Mouse (Mus musculus) lung, embryonic 16.5 days (tissue): ENCODE data around the gene Efr3b. TPM values are rescaled to one million over a fixed set of nuclear protein-coding genes. Genes with fewer than 3 reads are reported as not detected.

Experiments used
- ATAC-seq: fragments of 200-750 bp; cut with Nextera tagmentation; 2 replicates; pipeline ENCODE4 v1.8.0; 2017; ENCODE audit warnings: low read depth, mild to moderate bottlenecking, moderate library complexity
- H3K27ac ChIP-seq: fragments of 300-500 bp; sonication (generic); 2 replicates; pipeline ENCODE4 v1.5.1; 2014; ENCODE audit warnings: mild to moderate bottlenecking, control low read depth, low read length
- H3K27me3 ChIP-seq: fragments of 300-500 bp; sonication (generic); 2 replicates; pipeline ENCODE4 v1.6.1; 2014; ENCODE audit warnings: low read depth, low read length, mixed read lengths; ENCODE audit not compliant: control insufficient read depth, insufficient read depth
- H3K36me3 ChIP-seq: fragments of 300-500 bp; sonication (generic); 2 replicates; pipeline ENCODE4 v1.6.1; 2014; ENCODE audit warnings: low read length; ENCODE audit not compliant: control insufficient read depth, insufficient read depth
- H3K4me1 ChIP-seq: fragments of 300-500 bp; sonication (generic); replicated peaks from 2 replicates; pipeline ENCODE4 v1.6.1; 2014; ENCODE audit warnings: low read length, mixed read lengths; ENCODE audit not compliant: control insufficient read depth, insufficient read depth
- H3K4me2 ChIP-seq: fragments of 300-500 bp; sonication (generic); 2 replicates; pipeline ENCODE4 v1.6.1; 2014; ENCODE audit warnings: low read depth, low read length, control low read depth
- H3K4me3 ChIP-seq: fragments of 300-500 bp; sonication (generic); 2 replicates; pipeline ENCODE4 v1.5.1; 2014; ENCODE audit warnings: mild to moderate bottlenecking, low read length, control low read depth
- H3K9ac ChIP-seq: fragments of 300-500 bp; sonication (generic); 2 replicates; pipeline ENCODE4 v1.6.1; 2014; ENCODE audit warnings: low read length, control low read depth
- H3K9me3 ChIP-seq: fragments of 300-500 bp; sonication (generic); 2 replicates; pipeline ENCODE4 v1.6.1; 2016; ENCODE audit warnings: low read length; ENCODE audit not compliant: control insufficient read depth
- WGBS: fragments of 180-500 bp; shearing (Covaris S2); extraction: QIAGEN DNeasy Blood & Tissue Kit; methylation state at CpG from one replicate; pipeline ENCODE4 v1.1.7; 2014; 5-methylcytosine and 5-hydroxymethylcytosine counted together
- polyA plus RNA-seq: library from polyadenylated mRNA; unstranded; fragments of >200 nt; fragmentation: Nextera tagmentation; extraction: Ambion mirVana; gene quantifications from 2 replicates; pipeline ENCODE4 v1.2.1, GENCODE M21; 2015

The Efr3b gene
- polyA plus RNA-seq, 1 experiment from 2014 or later: 3.9 TPM

GRCm38 (mm10) chr12:4022845-4023244, 15.9 kb downstream of the Efr3b start:
- H3K36me3 ChIP-seq: no peaks in the 10 kb centered on the region
- H3K27ac ChIP-seq: no peak overlapping the region
- peaks cover 3% of the 10 kb centered on the region for H3K4me1 ChIP-seq
- no peaks in the 10 kb centered on the region for H3K27me3 ChIP-seq
- WGBS: 41% methylated on average over 7 of the region's 7 CpGs
- peak; percentile 36 for ATAC-seq
- H3K4me3 ChIP-seq: no peak overlapping the region
- no peaks in the 10 kb centered on the region for H3K9me3 ChIP-seq
- H3K9ac ChIP-seq: no peak overlapping the region
- peak overlapping the region; percentile 7; the same call in 1 of the 2 replicates for H3K4me2 ChIP-seq

DNA sequence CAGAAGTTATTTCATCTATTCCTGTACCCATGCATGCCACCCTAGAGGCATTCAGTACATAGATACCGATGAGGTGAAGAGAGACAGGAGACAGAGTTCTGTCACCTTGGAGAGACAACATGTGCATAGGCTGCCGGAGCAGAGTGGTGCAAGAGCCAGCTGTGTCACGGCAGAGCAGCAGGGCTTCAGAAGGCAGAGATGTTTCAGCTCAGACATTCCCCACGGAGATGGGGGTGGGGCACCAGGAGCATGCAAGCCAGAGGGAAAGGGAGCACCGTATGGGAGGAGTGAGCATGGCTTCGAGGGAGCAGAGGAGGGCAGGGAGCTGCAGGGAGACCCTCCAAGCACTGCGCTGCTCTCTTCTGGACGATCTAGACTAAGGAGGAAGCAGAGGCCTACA, 18.2 kb downstream of the Efr3b start:
- peaks cover 3% of the 10 kb centered on the region for H3K4me1 ChIP-seq
- no peak overlapping the region for H3K9ac ChIP-seq
- H3K36me3 ChIP-seq: no peaks in the 10 kb centered on the region
- no peaks in the 10 kb centered on the region for H3K27me3 ChIP-seq
- no peak overlapping the region for H3K27ac ChIP-seq
- ATAC-seq: peak; percentile 38; the same call in 1 of the 2 replicates
- H3K9me3 ChIP-seq: no peaks in the 10 kb centered on the region
- no peak overlapping the region for H3K4me3 ChIP-seq
- 42% methylated on average over 8 of the region's 8 CpGs for WGBS
- H3K4me2 ChIP-seq: no peak overlapping the region

DNA sequence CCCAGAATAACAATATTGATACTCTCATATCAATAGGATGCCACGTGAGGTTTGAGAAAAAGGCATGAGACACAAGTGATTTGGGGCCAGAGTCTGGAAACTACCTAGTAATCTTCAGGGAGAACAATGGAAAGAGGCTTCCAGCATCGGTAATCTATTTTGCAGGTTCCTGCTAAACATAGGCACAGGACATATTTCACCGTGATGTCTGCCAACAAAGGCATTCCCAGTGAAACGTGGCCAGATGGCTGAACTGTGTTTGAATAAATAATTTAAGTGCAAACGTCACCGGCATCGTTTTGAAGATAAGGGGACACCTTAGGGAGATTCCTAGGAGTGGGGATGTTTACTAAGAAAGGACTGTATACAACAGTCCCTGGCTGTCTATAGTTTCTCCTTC, 22.4 kb downstream of the Efr3b start:
- Histone ChIP-seq H3K9ac (no peak overlapping the region), H3K4me3 (no peak overlapping the region), H3K9me3 (no peaks in the 10 kb centered on the region), H3K4me1 (peaks cover 3% of the 10 kb centered on the region; the same call in 1 of the 2 replicates), H3K4me2 (no peak overlapping the region), H3K27me3 (no peaks in the 10 kb centered on the region), H3K27ac (no peak overlapping the region), H3K36me3 (no peaks in the 10 kb centered on the region)
- ATAC-seq: no peak
- 32% methylated on average over 7 of the region's 7 CpGs for WGBS

- WGBS: 69% methylated on average over 4 of the region's 4 CpGs
Measured at GRCm38 (mm10) chr12:4015741-4016140, 23.0 kb downstream of the Efr3b start.

DNA sequence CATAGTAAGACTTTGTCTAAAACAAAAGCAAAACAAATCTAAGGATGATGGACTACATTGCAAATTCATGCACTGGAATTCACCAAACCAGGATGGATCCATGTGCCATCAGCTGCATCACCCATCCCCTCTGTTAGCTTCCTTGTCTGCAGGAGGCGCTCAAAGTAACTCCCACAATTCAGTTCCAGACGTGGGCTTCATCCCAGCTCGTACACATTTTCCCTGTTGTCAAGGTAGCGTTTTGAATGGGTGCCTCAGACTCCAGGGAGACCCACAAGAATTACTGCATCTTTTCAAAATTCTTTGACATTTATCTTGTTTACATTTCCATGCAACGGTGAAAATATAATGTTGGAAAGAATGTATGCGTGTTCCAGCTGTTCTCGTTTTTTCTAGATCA, 23.5 kb downstream of the Efr3b start:
- WGBS: 58% methylated on average over 7 of the region's 7 CpGs
- Histone ChIP-seq H3K27ac (no peak overlapping the region), H3K9me3 (no peaks in the 10 kb centered on the region), H3K4me2 (no peak overlapping the region), H3K4me3 (no peak overlapping the region), H3K27me3 (no peaks in the 10 kb centered on the region), H3K4me1 (no peaks in the 10 kb centered on the region; the same call in 1 of the 2 replicates), H3K9ac (no peak overlapping the region), H3K36me3 (no peaks in the 10 kb centered on the region)
- ATAC-seq: no peak

More at GRCm38 (mm10) chr12:4015741-4016140, 23.0 kb downstream of the Efr3b start:
- no peak overlapping the region for H3K9ac ChIP-seq
- ATAC-seq: no peak
- H3K4me3 ChIP-seq: no peak overlapping the region
- H3K4me2 ChIP-seq: no peak overlapping the region
- peaks cover 3% of the 10 kb centered on the region; the same call in 1 of the 2 replicates for H3K4me1 ChIP-seq
- no peaks in the 10 kb centered on the region for H3K27me3 ChIP-seq
- no peak overlapping the region for H3K27ac ChIP-seq
- H3K9me3 ChIP-seq: no peaks in the 10 kb centered on the region
- H3K36me3 ChIP-seq: no peaks in the 10 kb centered on the region

DNA sequence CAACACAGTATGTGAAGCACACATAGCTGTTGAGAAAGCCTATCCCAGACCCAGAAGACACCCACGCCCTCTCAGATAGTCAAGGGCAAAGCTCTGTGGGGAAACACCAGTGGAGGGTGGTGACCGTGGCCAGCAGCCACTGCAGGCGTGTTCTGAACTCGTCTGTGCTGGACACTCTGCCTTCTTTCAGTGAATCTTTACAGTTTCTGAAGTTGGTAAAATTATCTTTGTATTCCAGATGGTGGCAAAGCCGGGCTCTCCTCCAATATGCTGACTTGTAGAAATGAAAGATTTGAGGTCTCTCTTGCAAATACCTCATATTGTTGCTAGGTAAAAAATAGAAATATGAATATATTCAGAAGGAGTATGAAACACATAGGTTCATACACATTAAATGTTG, 27.0 kb downstream of the Efr3b start:
- ATAC-seq: no peak
- no peaks in the 10 kb centered on the region for H3K27me3 ChIP-seq
- no peak overlapping the region for H3K9ac ChIP-seq
- 83% methylated on average over 5 of the region's 5 CpGs for WGBS
- H3K9me3 ChIP-seq: no peaks in the 10 kb centered on the region
- peaks cover 10% of the 10 kb centered on the region for H3K4me1 ChIP-seq
- no peaks in the 10 kb centered on the region for H3K36me3 ChIP-seq
- H3K4me2 ChIP-seq: no peak overlapping the region
- H3K4me3 ChIP-seq: no peak overlapping the region
- no peak overlapping the region for H3K27ac ChIP-seq

DNA sequence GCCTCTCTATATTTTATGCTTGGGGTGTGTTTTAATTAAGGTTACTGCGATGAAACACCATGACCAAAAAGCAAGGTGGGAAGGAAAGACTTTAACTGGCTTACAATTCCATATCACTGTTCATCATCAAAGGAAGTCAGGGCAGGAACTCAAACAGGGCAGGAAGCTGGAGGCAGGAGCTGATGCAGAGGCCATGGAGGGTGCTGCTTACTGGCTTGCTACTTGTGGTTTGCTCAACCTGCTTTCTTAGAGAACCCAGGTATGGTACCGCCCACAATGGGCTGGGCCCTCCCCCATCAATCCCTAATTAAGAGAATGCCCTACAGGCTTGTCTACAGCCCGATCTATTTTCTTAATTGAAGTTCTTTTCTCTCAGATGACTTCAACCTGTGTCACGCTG, 27.4 kb downstream of the Efr3b start:
- Histone ChIP-seq H3K9ac (no peak overlapping the region), H3K4me2 (no peak overlapping the region), H3K9me3 (no peaks in the 10 kb centered on the region), H3K36me3 (no peaks in the 10 kb centered on the region), H3K4me3 (no peak overlapping the region), H3K27ac (no peak overlapping the region), H3K27me3 (no peaks in the 10 kb centered on the region), H3K4me1 (peaks cover 13% of the 10 kb centered on the region)
- WGBS: 84% methylated on average over 4 of the region's 4 CpGs
- no peak for ATAC-seq

DNA sequence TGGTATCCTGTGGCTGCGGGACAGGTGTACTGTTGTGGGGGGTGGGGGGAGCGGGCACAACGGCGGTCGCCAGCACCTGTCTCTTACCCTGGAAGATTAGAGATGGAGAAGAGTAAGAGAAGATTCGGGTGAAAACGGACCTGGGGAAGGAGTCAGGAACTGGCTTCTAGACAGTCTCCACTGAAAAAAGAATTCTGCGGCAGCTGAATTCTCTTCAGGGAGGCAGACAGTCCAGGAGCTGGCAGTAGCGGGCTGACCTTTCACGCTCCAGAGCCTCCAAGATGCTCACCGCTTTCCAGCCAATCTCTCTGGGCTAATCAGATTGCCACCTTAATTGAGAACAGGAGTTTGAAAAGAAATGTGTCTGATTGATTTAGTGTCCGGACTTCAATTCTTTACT, 30.0 kb downstream of the Efr3b start:
- H3K27ac ChIP-seq: no peak overlapping the region
- no peaks in the 10 kb centered on the region for H3K36me3 ChIP-seq
- 80% methylated on average over 12 of the region's 12 CpGs for WGBS
- no peak overlapping the region for H3K9ac ChIP-seq
- no peak overlapping the region for H3K4me2 ChIP-seq
- H3K9me3 ChIP-seq: no peaks in the 10 kb centered on the region
- no peak for ATAC-seq
- peaks cover 14% of the 10 kb centered on the region for H3K4me1 ChIP-seq
- H3K27me3 ChIP-seq: no peaks in the 10 kb centered on the region
- no peak overlapping the region for H3K4me3 ChIP-seq

- 36% methylated on average over 4 of the region's 4 CpGs for WGBS
- no peaks in the 10 kb centered on the region for H3K36me3 ChIP-seq
Measured at GRCm38 (mm10) chr12:4007766-4008165, 30.9 kb downstream of the Efr3b start.

GRCm38 (mm10) chr12:4007181-4007580, 31.5 kb downstream of the Efr3b start:
- Histone ChIP-seq H3K9me3 (no peaks in the 10 kb centered on the region), H3K27ac (peak overlapping the region; percentile 56), H3K9ac (no peak overlapping the region), H3K27me3 (no peaks in the 10 kb centered on the region), H3K36me3 (no peaks in the 10 kb centered on the region), H3K4me2 (no peak overlapping the region), H3K4me1 (peaks cover 14% of the 10 kb centered on the region), H3K4me3 (no peak overlapping the region)
- ATAC-seq: peak; percentile 84
- WGBS: 39% methylated on average over 3 of the region's 4 CpGs

More at GRCm38 (mm10) chr12:4007766-4008165, 30.9 kb downstream of the Efr3b start:
- H3K4me3 ChIP-seq: no peak overlapping the region
- peak overlapping the region; percentile 66 for H3K27ac ChIP-seq
- ATAC-seq: peak; percentile 83
- H3K4me2 ChIP-seq: no peak overlapping the region
- no peak overlapping the region for H3K9ac ChIP-seq
- peaks cover 14% of the 10 kb centered on the region for H3K4me1 ChIP-seq
- H3K27me3 ChIP-seq: no peaks in the 10 kb centered on the region
- no peaks in the 10 kb centered on the region for H3K9me3 ChIP-seq
